Mouse (Mus musculus): ENCODE results near the gene Slamf7. TPM values are rescaled to one million over a fixed set of nuclear protein-coding genes. Genes with fewer than 3 reads are reported as not detected.

The Slamf7 gene
- total and polyA plus RNA-seq, 3 experiments: 6.8 to 15.4 (median 10.6) TPM

DNA sequence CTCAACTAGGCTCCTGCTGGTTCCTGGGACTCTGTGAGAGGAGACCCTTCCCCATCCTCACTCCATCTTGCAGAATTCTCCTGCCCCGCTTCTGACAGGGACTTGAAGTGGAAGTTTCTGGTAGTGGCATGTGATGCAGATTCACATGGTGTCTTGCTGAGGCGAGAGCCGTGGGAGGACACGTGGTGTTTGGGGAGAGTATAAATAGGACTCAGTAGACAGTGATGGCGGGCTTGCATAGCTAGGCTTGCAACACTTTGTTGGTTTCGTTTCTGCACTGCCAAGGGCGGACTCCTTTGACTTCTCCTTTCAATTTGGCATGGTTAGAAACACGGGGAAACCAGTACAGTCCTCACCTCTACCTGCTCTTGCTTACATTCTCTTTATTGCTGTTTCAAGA, 33.8 kb downstream of the Slamf7 start:
- H3K9ac ChIP-seq (ENCODE audit: insufficient read depth, low read depth): no peak overlapping the region; the same call in 1 of the 2 replicates
- no peak overlapping the region for H3K4me3 ChIP-seq (replicated peaks in 1 of 3; ENCODE audit: low read depth in 2 of 3, low read length in 2 of 3, poor library complexity in 1 of 3)
- H3K27ac ChIP-seq (ENCODE audit: insufficient read depth, low read depth): no peak overlapping the region
- peaks cover 1% of the 10 kb centered on the region for H3K9me3 ChIP-seq (replicated peaks; ENCODE audit: low read length)
- in situ Hi-C loops (cut with MboI; ENCODE audit: low pct_ligation_motif_present, low pct_unique_long_range_greater_than_20kb, low sequenced_read_pairs) (no loop called here), dilution Hi-C loops (cut with MboI; ENCODE audit: extremely low pct_ligation_motif_present, extremely low pct_unique_long_range_greater_than_20kb, low sequenced_read_pairs) (no loop called here)
- H3K4me1 ChIP-seq (ENCODE audit: control insufficient read depth in 1 of 2, insufficient read depth in 2 of 2): peaks cover 13 to 40% of the 10 kb centered on the region in 2 experiments
- no peaks in the 10 kb centered on the region for H3K36me3 ChIP-seq (replicated peaks in 1 of 2; ENCODE audit: control insufficient read depth in 1 of 2, insufficient read depth in 1 of 2, low read length in 1 of 2)
- DNase-seq (ENCODE audit: extremely low read depth): peak; percentile 61
- peak overlapping the region; percentile 12; the same call in 1 of the 2 replicates for H3K4me2 ChIP-seq (ENCODE audit: insufficient read depth, low read depth, poor library complexity, severe bottlenecking)
- no peaks in the 10 kb centered on the region for H3K79me2 ChIP-seq (replicated peaks; ENCODE audit: control insufficient read depth, extremely low read depth, insufficient read depth, poor library complexity, severe bottlenecking)
- TF ChIP-seq MEF2A (IDR thresholded peaks at IDR 0.05; ENCODE audit: borderline replicate concordance, low read depth, low read length): peak; percentile 44; the same call in 1 of the 2 replicates
- TF ChIP-seq USF1 (IDR thresholded peaks at IDR 0.05; ENCODE audit: low read depth, low read length): peak; percentile 72
- TF ChIP-seq TBP (conservative IDR thresholded peaks at IDR 0.05; ENCODE audit: low read depth, low read length): peak; percentile 75
- no peak for TF ChIP-seq MAFK (IDR thresholded peaks at IDR 0.05; ENCODE audit: insufficient replicate concordance, low read length)
- no peak for TF ChIP-seq POLR2AphosphoS2 (IDR thresholded peaks at IDR 0.05; ENCODE audit: low read depth, low read length)
- TF ChIP-seq RCOR1 (conservative IDR thresholded peaks at IDR 0.05; ENCODE audit: low read depth, low read length): no peak
- TF ChIP-seq SIN3A (IDR thresholded peaks at IDR 0.05; ENCODE audit: low read length): no peak
- TF ChIP-seq MYC (IDR thresholded peaks at IDR 0.05; ENCODE audit: low read depth, low read length): peak; percentile 83
- no peak for TF ChIP-seq CHD2 (IDR thresholded peaks at IDR 0.05; ENCODE audit: low read length)
- peak; percentile 65 for TF ChIP-seq USF2 (conservative IDR thresholded peaks at IDR 0.05; ENCODE audit: low read depth, low read length)
- no peak for TF ChIP-seq E2F4 (IDR thresholded peaks at IDR 0.05; ENCODE audit: insufficient replicate concordance, low read depth, low read length)
- TF ChIP-seq ZNF384 (IDR thresholded peaks at IDR 0.05; ENCODE audit: low read depth, low read length): no peak
- TF ChIP-seq RAD21 (IDR thresholded peaks at IDR 0.05; ENCODE audit: low read depth, low read length): no peak
- no peak for TF ChIP-seq EP300 (IDR thresholded peaks at IDR 0.05; ENCODE audit: low read length)
- TF ChIP-seq MXI1 (IDR thresholded peaks at IDR 0.05; ENCODE audit: low read depth, low read length): peak; percentile 69; the same call in 1 of the 2 replicates
- no peak for TF ChIP-seq ZMIZ1 (IDR thresholded peaks at IDR 0.05; ENCODE audit: low read depth, low read length)
- TF ChIP-seq KAT2A (IDR thresholded peaks at IDR 0.05; ENCODE audit: insufficient replicate concordance, low read length): no peak
- no peak for TF ChIP-seq ZC3H11A (IDR thresholded peaks at IDR 0.05; ENCODE audit: low read depth, low read length)
- peak; percentile 88 for TF ChIP-seq MAX (IDR thresholded peaks at IDR 0.05; ENCODE audit: low read length)
- peak; percentile 23; the same call in 1 of the 2 replicates for TF ChIP-seq IRF4 (IDR thresholded peaks at IDR 0.05; ENCODE audit: low read depth, low read length)
- TF ChIP-seq NELFE (IDR thresholded peaks at IDR 0.05; ENCODE audit: low read depth, low read length): no peak
- H3K27me3 ChIP-seq (replicated peaks): no peaks in the 10 kb centered on the region
